Mouse (Mus musculus) lung, postnatal 0 days (tissue): ENCODE data around the gene Fars2.

ENCODE experiments used
- CTCF ChIP-seq: IDR thresholded peaks from 2 replicates; pipeline ENCODE4 v1.5.1; 2016; ENCODE audit warnings: antibody characterized with exemption, mild to moderate bottlenecking
- EP300 ChIP-seq: IDR thresholded peaks from 2 replicates; pipeline ENCODE4 v1.6.1; 2016; ENCODE audit warnings: antibody characterized with exemption, mild to moderate bottlenecking, control low read depth

DNA sequence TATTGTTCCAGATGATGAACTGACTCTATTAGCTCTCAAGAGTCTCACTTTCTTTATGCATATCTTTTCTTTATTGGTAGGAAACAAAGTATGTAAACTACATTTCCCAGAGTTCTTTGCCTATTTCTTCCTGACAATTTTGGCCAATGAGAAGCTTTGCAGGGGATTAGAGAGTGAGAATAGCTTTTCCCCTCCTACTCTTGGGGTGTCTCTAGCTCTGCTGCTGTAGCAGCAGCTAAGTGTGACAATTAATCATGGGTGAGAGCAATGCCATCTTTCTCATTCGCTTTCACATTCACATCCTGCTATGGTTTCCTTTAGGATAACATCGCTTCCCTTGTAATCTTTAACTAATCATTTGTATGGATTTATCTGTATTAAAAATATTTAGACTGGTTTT, 599.5 kb downstream of the Fars2 start:
- TF ChIP-seq CTCF (no peak), EP300 (no peak)
